Mouse (Mus musculus) midbrain, embryonic 13.5 days (tissue): ENCODE measurements around the gene Ptgr2. TPM values are rescaled to one million over a fixed set of nuclear protein-coding genes. Genes with fewer than 3 reads are reported as not detected.
A peak's percentile ranks its signal among the peaks of the same experiment; 100 is the strongest.
"Not testable (repeated sequence)": the region's sequence is repeated elsewhere in the genome, so short reads cannot be mapped to it uniquely, and the experiment has no call there.

Experiments
- ATAC-seq: fragments of 200-750 bp; cut with Nextera tagmentation; 2 replicates; pipeline ENCODE4 v1.8.0; 2017; ENCODE audit warnings: mild to moderate bottlenecking, moderate TSS enrichment, moderate library complexity
- H3K27ac ChIP-seq: fragments of 300-500 bp; sonication (generic); 2 replicates; pipeline ENCODE4 v1.5.1; 2015; ENCODE audit warnings: inconsistent platforms, mild to moderate bottlenecking, moderate library complexity
- H3K27me3 ChIP-seq: fragments of 300-500 bp; sonication (generic); 2 replicates; pipeline ENCODE4 v1.6.1; 2015; ENCODE audit warnings: mild to moderate bottlenecking, inconsistent platforms
- H3K36me3 ChIP-seq: fragments of 300-500 bp; sonication (generic); 2 replicates; pipeline ENCODE4 v1.6.1; 2015; ENCODE audit warnings: mild to moderate bottlenecking, inconsistent platforms
- H3K4me1 ChIP-seq: fragments of 300-500 bp; sonication (generic); replicated peaks from 2 replicates; pipeline ENCODE4 v1.6.1; 2015; ENCODE audit warnings: inconsistent platforms
- H3K4me2 ChIP-seq: fragments of 300-500 bp; sonication (generic); replicated peaks from 2 replicates; pipeline ENCODE4 v1.6.1; 2015; ENCODE audit warnings: moderate library complexity, mild to moderate bottlenecking, inconsistent platforms
- H3K4me3 ChIP-seq: fragments of 300-500 bp; sonication (generic); replicated peaks from 2 replicates; pipeline ENCODE4 v1.5.1; 2015; ENCODE audit warnings: mild to moderate bottlenecking, inconsistent platforms
- H3K9ac ChIP-seq: fragments of 300-500 bp; sonication (generic); replicated peaks from 2 replicates; pipeline ENCODE4 v1.6.1; 2015; ENCODE audit warnings: mild to moderate bottlenecking, inconsistent platforms
- H3K9me3 ChIP-seq: fragments of 300-500 bp; sonication (generic); 2 replicates; pipeline ENCODE4 v1.6.1; 2016; ENCODE audit warnings: mild to moderate bottlenecking, inconsistent platforms
- WGBS: fragments of 180-500 bp; shearing (Covaris S2); methylation state at CpG from one replicate; pipeline ENCODE4 v1.1.7; 2015; 5-methylcytosine and 5-hydroxymethylcytosine counted together
- polyA plus RNA-seq: library from polyadenylated mRNA; unstranded; fragments of >200 nt; fragmentation: Nextera tagmentation; extraction: Ambion mirVana; gene quantifications from 2 replicates; pipeline ENCODE4 v1.2.1, GENCODE M21; 2015

Ptgr2 gene
- polyA plus RNA-seq, 1 experiment from 2014 or later: 14.0 TPM

DNA sequence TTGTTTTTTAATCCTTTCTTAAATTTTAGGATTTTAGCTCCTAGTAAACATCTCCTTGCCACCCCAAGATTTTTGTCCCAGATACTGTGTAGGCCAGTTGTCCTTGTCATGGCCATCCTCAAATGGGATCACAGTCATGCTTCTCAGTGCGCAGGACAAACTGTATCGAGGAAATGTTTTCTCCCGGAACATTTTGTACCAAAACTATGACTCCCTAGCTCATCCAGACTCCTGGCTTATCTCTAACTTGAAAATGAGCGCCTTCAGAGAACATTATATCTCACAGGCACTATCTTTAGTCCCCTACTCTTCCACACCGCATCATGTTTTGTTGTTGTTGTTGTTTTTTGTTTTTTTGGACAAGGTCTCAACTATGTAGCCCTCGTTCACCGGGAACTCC is 31.0 kb downstream of the Ptgr2 start:
- no peaks in the 10 kb centered on the region for H3K9me3 ChIP-seq
- no peaks in the 10 kb centered on the region for H3K36me3 ChIP-seq
- H3K4me2 ChIP-seq: peak overlapping the region; percentile 72
- peak overlapping the region; percentile 92 for H3K27ac ChIP-seq
- peaks cover 37% of the 10 kb centered on the region for H3K4me1 ChIP-seq
- ATAC-seq: no peak
- H3K9ac ChIP-seq: peak overlapping the region; percentile 97
- H3K4me3 ChIP-seq: peak overlapping the region; percentile 100
- H3K27me3 ChIP-seq: no peaks in the 10 kb centered on the region
- 48% methylated on average over 7 of the region's 7 CpGs for WGBS

DNA sequence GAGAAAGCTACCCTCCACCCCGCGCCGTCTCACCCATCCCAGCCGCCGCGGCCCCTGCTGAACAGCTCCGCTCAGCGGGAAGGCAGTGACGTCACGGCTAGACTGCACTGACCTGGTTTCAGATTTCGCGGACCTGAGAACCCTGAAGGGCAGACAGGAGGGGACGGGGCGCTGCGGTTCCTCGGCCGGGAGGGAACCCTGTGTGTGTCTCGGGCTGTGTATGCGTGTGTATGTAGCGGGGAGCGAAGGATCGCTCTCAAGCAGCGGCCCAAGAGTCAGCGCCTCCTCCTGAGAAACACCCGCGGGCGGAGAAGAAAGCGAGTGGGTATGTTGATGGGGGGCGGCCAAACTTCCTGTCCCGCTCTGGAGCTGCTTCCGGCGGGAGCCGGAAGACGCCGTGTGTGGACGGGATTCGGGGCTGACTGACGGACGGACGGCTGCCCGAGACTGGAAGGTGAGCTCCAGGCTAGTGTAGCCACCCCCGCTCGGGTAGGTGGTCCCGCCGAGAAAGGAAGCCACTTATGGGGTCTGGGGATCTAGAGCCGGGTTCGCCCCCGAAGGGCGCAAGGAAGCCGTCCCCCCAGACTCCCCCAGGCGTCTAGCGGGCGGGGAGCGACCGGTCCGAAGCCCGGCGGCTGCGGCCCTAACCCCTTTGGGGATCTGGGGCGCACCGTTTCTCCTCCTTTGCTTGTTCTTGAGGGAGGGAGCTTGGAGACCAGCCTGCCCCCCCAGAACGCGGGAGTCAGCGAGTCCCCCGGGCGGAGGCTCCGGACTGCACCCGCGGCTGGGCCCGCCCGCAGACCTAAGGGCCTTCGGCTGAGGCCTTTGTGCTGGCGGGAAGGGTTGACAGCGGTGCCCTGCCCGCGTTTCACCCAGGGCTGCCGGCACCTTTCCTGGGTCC is 31.9 kb downstream of the Ptgr2 start, which contains the start of gene Zfp410:
Gene Zfp410, plus strand, starts transcription at position 132 of the 901 bp plus-strand sequence.
- WGBS: under 1% methylated on average over 75 of the region's 77 CpGs
- H3K9me3 ChIP-seq: no peaks in the 10 kb centered on the region

DNA sequence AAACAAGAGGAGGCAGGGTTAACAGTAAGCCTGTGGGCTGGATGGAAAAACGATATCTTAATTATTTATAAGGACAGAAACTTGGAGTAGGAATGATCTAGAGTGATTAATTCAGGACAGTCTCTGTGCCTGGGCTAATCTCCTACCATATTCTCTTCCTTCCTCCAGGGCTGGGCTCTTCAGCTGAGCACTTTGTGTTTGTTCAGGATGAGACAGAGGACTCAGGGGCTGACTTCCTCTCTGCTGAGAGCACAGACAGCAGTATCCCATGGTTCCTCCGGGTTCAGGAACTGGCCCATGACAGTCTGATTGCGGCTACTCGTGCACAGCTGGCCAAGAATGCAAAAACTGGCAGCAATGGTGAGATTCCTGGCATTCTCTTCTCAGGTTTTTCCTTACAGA is 42.1 kb downstream of the Ptgr2 start:
- Histone ChIP-seq H3K4me1 (no peaks in the 10 kb centered on the region), H3K4me2 (no peak overlapping the region), H3K27ac (no peak overlapping the region), H3K4me3 (no peak overlapping the region), H3K36me3 (peaks cover 65% of the 10 kb centered on the region), H3K9ac (no peak overlapping the region), H3K27me3 (no peaks in the 10 kb centered on the region), H3K9me3 (no peaks in the 10 kb centered on the region)
- WGBS: 89% methylated on average over 4 of the region's 4 CpGs
- ATAC-seq: no peak

More for the DNA sequence above, 31.9 kb downstream of the Ptgr2 start, which contains the start of gene Zfp410:
- Histone ChIP-seq H3K4me3 (peak within 1 kb of the TSS; percentile 100), H3K4me2 (peak within 1 kb of the TSS; percentile 72), H3K27me3 (no peaks in the 10 kb centered on the region), H3K9ac (peak within 1 kb of the TSS; percentile 97), H3K27ac (peak within 1 kb of the TSS; percentile 92), H3K4me1 (peaks cover 37% of the 10 kb centered on the region), H3K36me3 (no peaks in the 10 kb centered on the region)
- peak; percentile 96 for ATAC-seq

DNA sequence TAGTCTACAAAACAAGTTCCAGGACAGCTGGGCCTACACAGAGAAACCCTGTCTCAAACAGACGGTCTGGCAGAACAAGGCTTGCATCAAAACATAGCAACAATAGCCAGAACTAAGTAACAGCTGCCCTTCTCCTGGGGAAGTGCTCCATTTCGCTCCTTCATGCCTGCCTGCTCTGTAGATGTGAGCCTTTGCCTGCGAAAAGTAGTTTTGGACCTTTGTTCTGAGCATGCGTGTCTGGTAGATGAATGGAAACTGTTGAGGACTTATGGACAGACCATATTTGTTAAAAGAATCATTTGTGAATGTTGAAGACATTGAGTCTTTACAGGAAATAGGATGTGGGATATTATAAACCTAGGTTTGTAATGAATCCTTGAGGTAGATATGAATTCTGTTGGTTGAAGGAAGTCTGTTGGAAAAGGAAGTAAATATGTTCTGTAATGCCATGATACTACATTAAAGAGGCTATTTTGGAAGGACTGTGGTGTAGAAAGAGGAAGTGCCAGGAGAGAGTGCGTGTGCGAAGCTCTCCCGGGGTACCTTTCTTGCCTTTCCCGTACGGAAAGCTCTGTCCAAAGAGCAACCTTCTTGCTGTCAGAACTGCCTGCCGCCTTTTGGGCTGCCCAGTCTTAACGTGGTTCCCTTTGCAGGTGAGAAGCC is 52.1 kb downstream of the Ptgr2 start:
- H3K36me3 ChIP-seq: peaks cover 85% of the 10 kb centered on the region
- no peak overlapping the region for H3K9ac ChIP-seq
- H3K27ac ChIP-seq: no peak overlapping the region
- H3K4me3 ChIP-seq: no peak overlapping the region
- H3K4me2 ChIP-seq: no peak overlapping the region
- no peak for ATAC-seq
- no peaks in the 10 kb centered on the region for H3K4me1 ChIP-seq
- no peaks in the 10 kb centered on the region for H3K9me3 ChIP-seq
- WGBS: 95% methylated on average over 11 of the region's 11 CpGs
- H3K27me3 ChIP-seq: no peaks in the 10 kb centered on the region

DNA sequence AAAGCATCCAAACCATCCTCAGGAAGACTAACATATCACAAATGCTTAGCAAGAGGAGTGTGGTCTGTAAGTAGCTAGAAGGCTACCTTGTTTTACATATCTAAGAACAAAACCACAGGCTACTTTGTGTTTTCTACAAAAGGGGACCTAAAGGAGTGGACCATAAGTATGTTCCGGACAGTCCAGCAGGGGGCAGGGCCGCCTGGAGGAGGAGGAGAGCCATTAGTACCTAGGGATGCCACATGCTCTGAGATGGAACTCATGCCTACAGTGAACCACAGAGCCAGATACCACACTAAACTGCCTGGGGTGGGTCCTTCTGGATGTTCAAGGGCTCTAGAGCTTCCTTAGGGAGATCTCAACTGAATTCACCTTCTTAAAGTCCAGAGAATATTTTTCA is 62.2 kb downstream of the Ptgr2 start:
- 42% methylated on average over 2 of the region's 2 CpGs for WGBS
- no peaks in the 10 kb centered on the region for H3K9me3 ChIP-seq
- ATAC-seq: no peak
- peaks cover 10% of the 10 kb centered on the region for H3K4me1 ChIP-seq
- H3K36me3 ChIP-seq: peaks cover 83% of the 10 kb centered on the region
- H3K27ac ChIP-seq: no peak overlapping the region
- H3K27me3 ChIP-seq: no peaks in the 10 kb centered on the region
- no peak overlapping the region for H3K4me3 ChIP-seq
- no peak overlapping the region for H3K9ac ChIP-seq
- H3K4me2 ChIP-seq: no peak overlapping the region

DNA sequence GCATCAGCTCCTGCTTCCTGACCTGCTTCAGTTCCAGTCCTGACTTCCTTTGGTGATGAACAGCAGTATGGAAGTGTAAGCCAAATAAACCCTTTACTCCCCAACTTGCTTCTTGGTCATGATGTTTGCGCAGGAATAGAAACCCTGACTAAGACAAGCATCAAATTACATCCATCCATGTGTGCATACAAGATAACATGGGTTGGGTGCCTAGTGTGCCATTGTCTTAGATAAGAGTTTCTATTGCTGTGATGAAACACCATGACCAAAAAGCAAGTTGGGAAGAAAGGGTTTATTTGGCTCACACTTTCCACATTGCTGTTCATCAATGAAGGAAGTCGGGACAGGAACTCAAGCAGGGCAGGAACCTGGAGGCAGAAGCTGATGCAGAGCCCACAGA is 73.7 kb downstream of the Ptgr2 start:
- not testable (repeated sequence) for H3K27ac ChIP-seq, ATAC-seq, H3K27me3 ChIP-seq, H3K4me2 ChIP-seq, H3K9me3 ChIP-seq, H3K4me3 ChIP-seq, H3K9ac ChIP-seq
- WGBS: 89% methylated on average over 2 of the region's 2 CpGs
- Histone ChIP-seq H3K36me3 (peaks cover 39% of the 10 kb centered on the region), H3K4me1 (peaks cover 27% of the 10 kb centered on the region)

DNA sequence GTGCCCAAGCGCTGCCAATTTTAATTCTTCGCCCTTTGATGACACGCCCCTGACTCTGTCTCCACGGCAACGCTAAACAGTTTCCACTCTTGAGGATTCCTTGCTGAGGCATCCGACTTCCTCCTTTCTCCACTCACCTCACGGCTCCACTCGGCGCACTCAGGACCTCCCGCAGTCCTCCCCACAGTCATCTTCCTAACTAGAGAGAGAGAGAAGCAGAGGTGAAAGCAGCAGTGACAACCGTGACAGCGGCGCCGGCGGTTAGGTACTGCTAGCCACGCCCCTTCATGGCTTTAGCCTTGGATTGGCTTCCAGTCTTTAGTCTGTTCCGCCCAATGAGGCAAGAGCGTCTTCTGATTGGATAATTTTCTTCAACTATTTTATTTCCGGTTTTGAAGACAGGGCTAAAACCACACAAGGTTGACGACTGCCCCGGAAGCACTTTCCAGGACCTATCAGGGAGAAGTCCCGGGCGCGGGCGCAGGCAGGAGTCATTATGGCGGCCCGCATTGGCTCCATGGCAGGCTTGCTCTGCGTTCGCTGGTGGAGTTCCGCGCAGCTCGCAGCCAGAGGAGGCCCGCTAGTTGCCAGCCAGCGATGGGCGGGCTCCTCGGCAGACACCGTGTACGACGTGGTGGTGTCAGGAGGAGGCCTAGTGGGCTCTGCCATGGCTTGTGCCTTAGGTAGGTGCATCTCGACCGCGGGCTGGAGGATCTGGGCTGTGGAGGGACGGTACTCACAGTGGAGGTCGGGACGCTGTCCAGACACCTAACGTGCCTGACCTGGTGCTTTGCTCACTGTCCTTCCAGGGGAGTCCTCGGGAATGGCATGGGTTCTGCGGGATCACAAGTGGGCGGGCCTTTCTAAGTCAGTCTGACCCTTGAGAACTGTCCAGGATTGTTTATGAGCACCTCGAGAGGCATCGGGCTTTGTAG is 76.8 kb downstream of the Ptgr2 start, which contains the start of the genes Coq6 and Fam161b:
Gene Coq6, plus strand, starts transcription at position 103 of the 935 bp plus-strand sequence.
Gene Fam161b, minus strand, starts transcription at position 279 of the 935 bp plus-strand sequence.
- peak within 1 kb of the TSS; percentile 94 for H3K4me3 ChIP-seq
- under 1% methylated on average over 51 of the region's 51 CpGs for WGBS
- H3K4me2 ChIP-seq: peak within 1 kb of the TSS; percentile 95
- no peaks in the 10 kb centered on the region for H3K9me3 ChIP-seq
- no peaks in the 10 kb centered on the region for H3K27me3 ChIP-seq
- ATAC-seq: peak; percentile 99
- peaks cover 9% of the 10 kb centered on the region for H3K36me3 ChIP-seq
- H3K9ac ChIP-seq: peak within 1 kb of the TSS; percentile 86
- H3K4me1 ChIP-seq: peaks cover 27% of the 10 kb centered on the region
- peak within 1 kb of the TSS; percentile 70 for H3K27ac ChIP-seq

DNA sequence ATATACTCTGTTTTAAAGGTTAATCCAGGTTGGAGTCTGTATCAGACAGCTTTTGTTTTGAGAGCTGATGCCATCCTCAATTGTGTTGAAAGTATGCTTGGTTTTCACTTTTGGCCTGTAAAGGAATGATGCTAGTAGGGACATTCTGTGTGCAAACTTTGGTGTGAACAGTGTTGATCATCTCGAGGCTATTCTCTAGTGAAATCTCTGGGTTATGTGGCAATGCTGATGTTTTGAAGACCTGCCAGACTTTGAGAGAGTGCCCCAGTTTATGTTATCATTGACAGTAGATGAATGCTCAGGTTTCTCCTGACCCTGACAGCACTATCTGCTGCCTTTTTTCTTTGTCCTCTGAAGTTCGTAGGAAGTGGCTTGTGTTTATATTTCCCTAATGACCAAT is 77.8 kb downstream of the Ptgr2 start:
- H3K27ac ChIP-seq: no peak overlapping the region
- no peak for ATAC-seq
- H3K4me3 ChIP-seq: peak overlapping the region; percentile 94
- H3K4me1 ChIP-seq: peaks cover 27% of the 10 kb centered on the region
- H3K27me3 ChIP-seq: no peaks in the 10 kb centered on the region
- H3K9ac ChIP-seq: peak overlapping the region; percentile 86; the same call in 1 of the 2 replicates
- H3K4me2 ChIP-seq: peak overlapping the region; percentile 95
- H3K36me3 ChIP-seq: peaks cover 8% of the 10 kb centered on the region
- WGBS: 75% methylated on average over 2 of the region's 2 CpGs
- no peaks in the 10 kb centered on the region for H3K9me3 ChIP-seq

DNA sequence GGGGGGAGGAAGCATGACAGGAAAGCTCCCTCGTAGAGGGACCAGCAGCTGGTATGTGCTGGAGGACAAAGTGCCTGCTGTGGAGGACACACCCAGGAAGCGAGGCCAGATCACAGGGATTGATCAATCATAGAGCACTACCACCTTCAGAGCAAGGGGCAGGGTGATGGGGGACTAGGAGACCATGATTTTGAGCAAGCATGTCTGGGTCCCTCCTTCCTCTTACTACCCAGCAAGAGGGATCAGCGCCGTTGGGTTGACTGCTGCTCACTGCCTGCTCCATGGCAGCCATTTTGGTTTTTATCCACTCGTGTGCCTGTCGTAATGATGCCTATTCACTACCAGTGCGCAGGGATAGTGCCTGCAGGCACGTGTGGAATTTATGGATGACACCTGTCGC is 79.3 kb downstream of the Ptgr2 start:
- no peak overlapping the region for H3K27ac ChIP-seq
- WGBS: 91% methylated on average over 9 of the region's 9 CpGs
- H3K9ac ChIP-seq: no peak overlapping the region
- H3K27me3 ChIP-seq: no peaks in the 10 kb centered on the region
- no peak overlapping the region for H3K4me2 ChIP-seq
- peaks cover 27% of the 10 kb centered on the region for H3K4me1 ChIP-seq
- H3K4me3 ChIP-seq: no peak overlapping the region
- H3K36me3 ChIP-seq: peaks cover 21% of the 10 kb centered on the region
- ATAC-seq: no peak
- no peaks in the 10 kb centered on the region for H3K9me3 ChIP-seq

DNA sequence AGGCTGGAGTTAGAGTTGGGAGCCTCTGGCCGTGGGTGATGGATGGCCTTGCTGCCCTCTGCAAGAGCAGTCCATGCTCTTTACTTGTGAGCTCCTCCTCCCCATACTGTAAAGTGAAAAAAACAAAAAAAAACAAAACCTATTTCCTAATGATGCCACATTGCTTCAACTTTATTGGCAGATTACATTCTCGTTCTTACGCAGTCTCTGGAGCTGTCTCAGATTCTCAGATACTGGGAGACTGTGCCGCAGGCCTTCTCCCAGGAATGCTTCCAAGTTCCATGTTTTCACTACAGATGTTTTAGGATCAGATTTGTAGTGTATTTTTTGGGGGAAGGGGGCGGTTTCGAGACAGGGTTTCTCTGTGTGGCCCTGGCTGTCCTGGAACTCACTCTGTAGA is 80.1 kb downstream of the Ptgr2 start:
- Histone ChIP-seq H3K4me1 (peaks cover 27% of the 10 kb centered on the region), H3K9me3 (no peaks in the 10 kb centered on the region), H3K9ac (no peak overlapping the region), H3K27ac (no peak overlapping the region), H3K4me2 (no peak overlapping the region), H3K36me3 (peaks cover 29% of the 10 kb centered on the region), H3K4me3 (no peak overlapping the region), H3K27me3 (no peaks in the 10 kb centered on the region)
- 94% methylated on average over 6 of the region's 6 CpGs for WGBS
- ATAC-seq: no peak
